16 mouse cellular contexts compared by ENCODE assay signal in genomic region chr2:102410615-102411014, GRCm38 (mm10). TPM values are rescaled to one million over a fixed set of nuclear protein-coding genes. Genes with fewer than 3 reads are reported as not detected.
"Had no signal": no experiment of that assay in that cellular context is flagged by ENCODE, and none has a peak within 500 bp of the region (broad histone marks: within the 10 kb centered on the region; RNA-seq: fewer than 3 reads in every experiment).

No protein-coding gene starts in this region.

- H3K36me3 ChIP-seq: limb, embryonic 13.5 days; liver, embryonic 15.5 days; lung, embryonic 15.5 days; midbrain, embryonic 12.5 days; stomach, embryonic 15.5 days had no signal

- H3K4me3 ChIP-seq: limb, embryonic 13.5 days; liver, embryonic 15.5 days; lung, embryonic 15.5 days; megakaryocyte, embryonic 14.5 days; midbrain, embryonic 12.5 days; stomach, embryonic 15.5 days had no signal

- DNase-seq: kidney, adult 11 months; kidney, adult 9 months; kidney, postnatal 36 days; layer of hippocampus, adult 9-11 months; layer of hippocampus, postnatal 36 days; right cerebral cortex, postnatal 14 days; thymus, postnatal 4 days had no signal

- H3K9me3 ChIP-seq: limb, embryonic 13.5 days; liver, embryonic 15.5 days; lung, embryonic 15.5 days; megakaryocyte, embryonic 14.5 days; midbrain, embryonic 12.5 days; stomach, embryonic 15.5 days had no signal

- H3K27ac ChIP-seq: kidney, postnatal 0 days; limb, embryonic 13.5 days; liver, embryonic 15.5 days; lung, embryonic 15.5 days; macrophage; midbrain, embryonic 12.5 days; stomach, embryonic 15.5 days had no signal

- H3K9ac ChIP-seq: limb, embryonic 13.5 days; liver, embryonic 15.5 days; lung, embryonic 15.5 days; midbrain, embryonic 12.5 days; stomach, embryonic 15.5 days had no signal

- H3K4me1 ChIP-seq: liver, embryonic 15.5 days had no signal

- H3K27me3 ChIP-seq: limb, embryonic 13.5 days; liver, embryonic 15.5 days; lung, embryonic 15.5 days; stomach, embryonic 15.5 days had no signal

- H3K4me2 ChIP-seq: limb, embryonic 13.5 days; liver, embryonic 11.5 days; liver, embryonic 15.5 days; lung, embryonic 15.5 days; midbrain, embryonic 12.5 days; stomach, embryonic 15.5 days had no signal

RNA-seq across cellular contexts. Expression of gene Fjx1, which starts 41.7 kb away (rescaled TPM):
- polyA plus RNA-seq: macrophage had no signal
